Mouse (Mus musculus) CD8-positive naive resting alpha-beta T cell, adult 57 days (primary cell): ENCODE measurements around the gene Tgif2lx2. TPM values are rescaled to one million over a fixed set of nuclear protein-coding genes. Genes with fewer than 3 reads are reported as not detected.

ENCODE experiments used
- total RNA-seq: library from RNA; stranded (reverse); gene quantifications from one replicate; pipeline ENCODE4 v1.2.4, GENCODE M21; 2023

Gene Tgif2lx2
- not detected for total RNA-seq

GRCm38 (mm10) chrX:118426927-118427326 lies at the start of gene Tgif2lx2:
TSS of gene Tgif2lx2 (plus strand) at chrX:118427227.

Other genes with a start within 250 kb of the Tgif2lx2 start
- gene Tgif2lx1, start 53.5 kb downstream of the Tgif2lx2 start, total RNA-seq = not detected